Mouse (Mus musculus) left cerebral cortex, adult 6 months (tissue): ENCODE data around the gene Rrp1. TPM values are rescaled to one million over a fixed set of nuclear protein-coding genes. Genes with fewer than 3 reads are reported as not detected.

ENCODE experiments used
- long read RNA-seq, 2 experiments: library from polyadenylated mRNA; unstranded; transcript quantifications; one replicate each; pipeline ENCODE4 v2.0.0; 2019 to 2020
- polyA plus RNA-seq: library from polyadenylated mRNA; unstranded; fragments of <200 nt; fragmentation: Nextera tagmentation; gene quantifications from 2 replicates; pipeline ENCODE4 v1.2.3, GENCODE M21; 2021

Rrp1 gene
- polyA plus RNA-seq, result 300 and 334 TPM in 2 replicates
- long read RNA-seq, experiment 1, partial matches to known transcripts, result 12 of 110 reads
- long read RNA-seq, experiment 1, other reads (novel, unspliced or antisense), result 98 of 110 reads
- long read RNA-seq, experiment 2, partial matches to known transcripts, result 38 of 81 reads
- long read RNA-seq, experiment 2, other reads (novel, unspliced or antisense), result 43 of 81 reads

DNA sequence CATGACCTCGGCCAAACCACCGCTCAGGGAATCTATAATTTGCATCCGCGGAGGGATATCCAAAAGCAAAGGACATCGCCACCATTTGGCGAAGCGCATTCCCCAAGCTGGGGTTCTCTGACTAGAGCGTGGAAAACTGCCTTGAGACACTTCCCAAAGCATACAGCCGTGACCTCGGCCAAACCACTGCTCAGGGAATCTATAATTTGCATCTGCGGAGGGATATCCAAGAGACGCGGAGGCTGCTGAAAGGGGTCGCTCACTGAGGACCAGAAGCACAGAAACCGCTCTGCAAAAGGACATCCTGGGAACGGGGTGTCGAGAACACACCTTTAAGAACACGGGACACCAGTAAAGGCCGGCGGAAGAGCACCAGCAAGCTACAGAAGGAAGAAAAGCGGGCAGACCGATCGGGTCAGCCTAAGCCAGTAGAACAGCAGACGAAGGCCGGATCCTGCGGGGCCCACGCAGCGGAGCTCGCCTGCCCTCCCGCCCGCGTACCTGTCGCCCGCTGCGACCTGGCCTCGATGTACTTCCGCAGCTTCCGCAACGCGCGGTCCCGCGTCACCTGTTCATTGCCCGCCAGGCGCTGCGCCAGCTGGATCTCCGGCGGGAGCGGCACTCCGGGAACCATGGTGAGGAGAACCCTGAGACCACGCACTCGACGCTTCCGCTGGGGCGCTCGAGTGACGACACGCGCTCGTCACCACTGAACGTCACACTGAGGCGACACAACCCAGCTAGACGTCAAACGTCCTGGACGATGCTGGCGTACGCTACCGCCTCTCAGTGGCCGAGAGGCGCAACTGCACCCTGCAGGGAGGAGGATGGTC is at the start of gene Rrp1:
Gene Rrp1 (minus strand): TSS at position 725 of the 833 bp plus-strand sequence.

DNA sequence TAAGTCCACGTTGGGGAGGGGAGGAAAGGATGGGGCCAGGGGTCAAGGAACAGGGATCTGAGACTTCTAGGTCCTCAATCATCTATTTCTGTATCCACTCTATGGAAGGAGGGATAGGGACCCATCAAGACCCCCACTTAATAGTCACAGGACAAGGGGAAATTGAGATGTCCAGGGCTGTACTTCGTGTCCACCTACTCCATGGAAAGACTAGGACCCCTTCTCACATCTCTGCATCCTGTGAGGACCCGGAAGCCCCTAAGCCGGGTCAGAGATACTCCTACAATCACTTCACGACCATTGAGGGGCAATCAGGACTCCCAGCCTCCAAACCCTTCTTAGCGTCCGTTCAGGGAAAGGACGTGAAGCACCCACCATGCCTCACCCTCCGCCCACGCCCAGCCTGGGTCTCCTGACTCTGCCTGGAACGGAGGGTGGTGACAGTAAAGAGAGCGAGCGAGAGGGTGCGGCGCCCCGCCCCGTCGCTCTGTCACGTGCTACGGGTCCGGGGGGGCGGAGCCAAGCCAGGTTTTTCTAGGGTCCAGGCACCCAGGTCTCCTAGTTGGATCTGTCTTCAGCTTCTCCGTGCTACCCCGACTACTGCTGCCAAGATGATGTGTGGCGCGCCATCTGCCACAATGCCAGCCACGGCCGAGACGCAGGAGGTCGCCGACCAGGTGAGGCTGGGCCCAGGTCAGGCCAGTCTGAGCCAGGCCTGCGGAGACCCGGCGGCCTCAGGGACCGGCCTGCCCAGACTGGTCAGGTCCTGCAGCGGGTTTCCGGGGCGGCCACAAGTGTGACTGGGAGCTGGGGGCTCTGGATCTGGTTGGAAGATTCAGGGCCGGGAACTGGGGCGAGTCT is 12.6 kb upstream of the Rrp1 start, which contains the start of gene Cstb:
Gene Cstb (plus strand): TSS at position 489 of the 861 bp plus-strand sequence.

DNA sequence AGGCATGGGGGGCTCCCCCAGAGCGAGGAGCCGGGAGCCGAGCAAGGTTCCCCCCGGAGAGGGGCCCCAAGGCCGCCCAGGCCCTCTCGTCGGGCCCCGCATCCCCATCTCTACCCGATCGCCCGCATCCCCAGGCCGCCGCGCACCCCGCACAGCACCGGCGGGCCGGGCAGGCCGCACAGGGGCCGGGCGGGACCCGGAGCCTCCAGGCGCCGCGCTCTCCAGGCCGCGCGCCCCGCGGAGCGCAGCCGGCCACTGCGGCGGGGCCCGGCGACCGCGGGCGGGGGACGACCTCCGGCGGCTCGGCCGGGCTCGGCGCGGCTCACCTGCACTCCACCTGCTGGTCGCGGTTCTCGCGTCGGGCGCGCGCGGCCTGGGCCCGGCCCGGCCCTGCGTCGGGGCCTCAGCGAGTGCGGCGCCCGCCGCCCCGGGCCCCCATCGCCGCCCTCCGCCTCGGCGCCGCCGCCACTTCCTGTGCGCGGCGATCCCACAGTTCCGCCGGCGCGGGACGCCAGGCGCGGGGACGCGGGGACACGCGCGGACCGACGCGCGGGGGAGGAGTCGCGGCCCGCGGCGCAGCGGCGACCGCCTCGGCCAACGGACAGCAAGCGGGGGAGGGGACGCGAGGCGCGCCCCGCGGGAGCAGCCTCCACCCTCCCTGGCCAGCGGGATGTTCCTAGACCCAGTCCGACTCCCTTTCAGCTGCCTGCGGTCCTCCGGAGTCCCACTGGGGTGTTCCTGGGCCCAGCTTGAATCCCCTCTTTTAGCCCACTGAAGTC is 60.8 kb downstream of the Rrp1 start, which contains the start of gene Agpat3:
Gene Agpat3 (minus strand): TSS at position 603 of the 779 bp plus-strand sequence.

Other genes with a start within 250 kb of the Rrp1 start
- 47.2 and 128 TPM in 2 replicates for gene D10Jhu81e, start 243.3 kb downstream of the Rrp1 start, polyA plus RNA-seq
- gene Pwp2, start 227.9 kb downstream of the Rrp1 start, polyA plus RNA-seq, result 7.6 and 11.7 TPM in 2 replicates
- 5.2 and 8.0 TPM in 2 replicates for gene Trappc10, start 168.4 kb downstream of the Rrp1 start, polyA plus RNA-seq
- 26.7 and 68.7 TPM in 2 replicates for gene Agpat3, start 60.6 kb downstream of the Rrp1 start, polyA plus RNA-seq
- 131 and 134 TPM in 2 replicates for gene Cstb, start 12.6 kb upstream of the Rrp1 start, polyA plus RNA-seq
- 40.1 and 44.0 TPM in 2 replicates for gene Pdxk, start 51.9 kb upstream of the Rrp1 start, polyA plus RNA-seq
- gene Olfr1358, start 104.4 kb upstream of the Rrp1 start, polyA plus RNA-seq, result not detected in 2 replicates
- 27.2 and 37.1 TPM in 2 replicates for gene Ilvbl, start 161.3 kb upstream of the Rrp1 start, polyA plus RNA-seq
- gene Syde1, start 178.9 kb upstream of the Rrp1 start, polyA plus RNA-seq, result 1.9 and 3.3 TPM in 2 replicates
- gene Olfr1357, start 205.0 kb upstream of the Rrp1 start, polyA plus RNA-seq, result not detected in 2 replicates